Mouse (Mus musculus) CD4-positive, CD25-positive, alpha-beta regulatory T cell, adult 4 months (primary cell): ENCODE data around the gene Hmcn2. TPM values are rescaled to one million over a fixed set of nuclear protein-coding genes. Genes with fewer than 3 reads are reported as not detected.

Experiments used
- ATAC-seq: one replicate; pipeline ENCODE4 v1.8.0; 2017
- polyA plus RNA-seq, 2 experiments: library from polyadenylated mRNA; unstranded; fragments of 100-300 nt; shearing (Covaris generic); gene quantifications; one replicate each; pipeline ENCODE4 v1.2.1; 2017

The Hmcn2 gene
- polyA plus RNA-seq, 2 experiments from 2014 or later: 0.36 to 0.48 TPM

GRCm38 (mm10) chr2:31305684-31306083 lies 8.5 kb upstream of the Hmcn2 start:
- no peak for ATAC-seq

- no peak for ATAC-seq
Measured at GRCm38 (mm10) chr2:31308257-31308656, 6.0 kb upstream of the Hmcn2 start.

- no peak for ATAC-seq
Measured at GRCm38 (mm10) chr2:31309549-31309948, 4.7 kb upstream of the Hmcn2 start.

GRCm38 (mm10) chr2:31318162-31318561 lies 3.9 kb downstream of the Hmcn2 start:
- no peak for ATAC-seq

- no peak for ATAC-seq
Measured at GRCm38 (mm10) chr2:31319200-31319599, 5.0 kb downstream of the Hmcn2 start.

- no peak for ATAC-seq
Measured at GRCm38 (mm10) chr2:31327186-31327585, 13.0 kb downstream of the Hmcn2 start.

GRCm38 (mm10) chr2:31337706-31338330 lies 23.6 kb downstream of the Hmcn2 start:
- ATAC-seq: no peak

GRCm38 (mm10) chr2:31339826-31340225 lies 25.6 kb downstream of the Hmcn2 start:
- ATAC-seq: no peak

- ATAC-seq: no peak
Measured at GRCm38 (mm10) chr2:31341726-31342535, 27.7 kb downstream of the Hmcn2 start.

GRCm38 (mm10) chr2:31346096-31346495 lies 31.9 kb downstream of the Hmcn2 start:
- no peak for ATAC-seq

GRCm38 (mm10) chr2:31348373-31348772 lies 34.2 kb downstream of the Hmcn2 start:
- ATAC-seq: no peak

GRCm38 (mm10) chr2:31348850-31349249 lies 34.6 kb downstream of the Hmcn2 start:
- ATAC-seq: no peak

- no peak for ATAC-seq
Measured at GRCm38 (mm10) chr2:31356771-31357170, 42.6 kb downstream of the Hmcn2 start.

- ATAC-seq: no peak
Measured at GRCm38 (mm10) chr2:31359316-31359715, 45.1 kb downstream of the Hmcn2 start.

GRCm38 (mm10) chr2:31367186-31367585 lies 53.0 kb downstream of the Hmcn2 start:
- no peak for ATAC-seq

GRCm38 (mm10) chr2:31371396-31371795 lies 57.2 kb downstream of the Hmcn2 start:
- ATAC-seq: no peak

- no peak for ATAC-seq
Measured at GRCm38 (mm10) chr2:31372186-31372585, 58.0 kb downstream of the Hmcn2 start.

- no peak for ATAC-seq
Measured at GRCm38 (mm10) chr2:31374415-31374814, 60.2 kb downstream of the Hmcn2 start.

GRCm38 (mm10) chr2:31376057-31376456 lies 61.8 kb downstream of the Hmcn2 start:
- no peak for ATAC-seq

GRCm38 (mm10) chr2:31377481-31377880 lies 63.3 kb downstream of the Hmcn2 start:
- ATAC-seq: no peak

- ATAC-seq: no peak
Measured at GRCm38 (mm10) chr2:31381292-31381846, 67.2 kb downstream of the Hmcn2 start.

- no peak for ATAC-seq
Measured at GRCm38 (mm10) chr2:31382952-31383351, 68.7 kb downstream of the Hmcn2 start.

- ATAC-seq: no peak
Measured at GRCm38 (mm10) chr2:31416968-31417367, 102.8 kb downstream of the Hmcn2 start.

- no peak for ATAC-seq
Measured at GRCm38 (mm10) chr2:31418021-31418420, 103.8 kb downstream of the Hmcn2 start.
